Mouse (Mus musculus) myocyte (in vitro differentiated cells): ENCODE data around the gene Nlrc5. TPM values are rescaled to one million over a fixed set of nuclear protein-coding genes. Genes with fewer than 3 reads are reported as not detected.

Experiments
- H3K27me3 ChIP-seq: one replicate; pipeline ENCODE4 v1.6.1; 2011; ENCODE audit not compliant: control insufficient read depth, insufficient read depth, insufficient read length
- H3K36me3 ChIP-seq: one replicate; pipeline ENCODE4 v1.6.1; 2011; ENCODE audit not compliant: control insufficient read depth, insufficient read depth
- H3K4me2 ChIP-seq: one replicate; pipeline ENCODE4 v1.6.1; 2011; ENCODE audit warnings: low read depth, control low read depth
- H3K4me3 ChIP-seq: one replicate; pipeline ENCODE4 v1.5.1; 2011; ENCODE audit warnings: mild to moderate bottlenecking, control low read depth, moderate library complexity
- H3K79me2 ChIP-seq: one replicate; pipeline ENCODE4 v1.6.1; 2011; ENCODE audit not compliant: control insufficient read depth, insufficient read depth
- H3ac ChIP-seq: one replicate; pipeline ENCODE4 v1.6.1; 2011; ENCODE audit not compliant: control insufficient read depth, insufficient read length
- CEBPB ChIP-seq: IDR thresholded peaks from 2 replicates; pipeline ENCODE4 v1.6.1; 2011; ENCODE audit warnings: mild to moderate bottlenecking, moderate library complexity; ENCODE audit not compliant: poor library complexity, insufficient read depth, severe bottlenecking
- E2F4 ChIP-seq: IDR thresholded peaks from one replicate; pipeline ENCODE4 v1.6.1; 2011; ENCODE audit warnings: mild to moderate bottlenecking, control low read depth, moderate library complexity; ENCODE audit not compliant: insufficient read depth
- MAX ChIP-seq: IDR thresholded peaks from one replicate; pipeline ENCODE4 v1.6.1; 2011; ENCODE audit warnings: low read depth, mild to moderate bottlenecking, control low read depth
- MYOD1 ChIP-seq, 3 experiments: IDR thresholded peaks; one replicate each; pipeline ENCODE4 v1.6.1; 2011; ENCODE audit warnings: control low read depth in 2 of 3, low read depth in 2 of 3, mild to moderate bottlenecking in 2 of 3, moderate library complexity in 1 of 3; ENCODE audit not compliant: insufficient read length in 2 of 3, control insufficient read depth in 1 of 3
- MYOG ChIP-seq, 3 experiments: IDR thresholded peaks; one replicate each; pipeline ENCODE4 v1.6.1; 2011; ENCODE audit warnings: control low read depth in 2 of 3, low read depth in 2 of 3, mild to moderate bottlenecking in 2 of 3; ENCODE audit not compliant: insufficient read length in 2 of 3, control insufficient read depth in 1 of 3, insufficient read depth in 1 of 3
- POLR2A ChIP-seq: IDR thresholded peaks from one replicate; pipeline ENCODE4 v1.6.1; 2011; ENCODE audit warnings: low read depth, mild to moderate bottlenecking, control low read depth, moderate library complexity; ENCODE audit not compliant: insufficient read length
- POLR2AphosphoS2 ChIP-seq: IDR thresholded peaks from one replicate; pipeline ENCODE4 v1.6.1; 2011; ENCODE audit warnings: low read depth, control low read depth; ENCODE audit not compliant: insufficient read length
- REST ChIP-seq: IDR thresholded peaks from one replicate; pipeline ENCODE4 v1.6.1; 2011; ENCODE audit warnings: mild to moderate bottlenecking, control low read depth, moderate library complexity; ENCODE audit not compliant: insufficient read depth, insufficient read length
- SRF ChIP-seq: IDR thresholded peaks from one replicate; pipeline ENCODE4 v1.6.1; 2011; ENCODE audit warnings: low read depth; ENCODE audit not compliant: control insufficient read depth, insufficient read length
- TCF12 ChIP-seq: IDR thresholded peaks from one replicate; pipeline ENCODE4 v1.6.1; 2011; ENCODE audit warnings: mild to moderate bottlenecking, control low read depth; ENCODE audit not compliant: poor library complexity, insufficient read depth, severe bottlenecking
- TCF3 ChIP-seq: IDR thresholded peaks from one replicate; pipeline ENCODE4 v1.6.1; 2011; ENCODE audit warnings: low read depth, control low read depth; ENCODE audit not compliant: insufficient read length
- USF1 ChIP-seq: IDR thresholded peaks from one replicate; pipeline ENCODE4 v1.6.1; 2011; ENCODE audit warnings: low read depth, mild to moderate bottlenecking, control low read depth, moderate library complexity
- polyA plus RNA-seq: library from polyadenylated mRNA; unstranded; fragments of >200 nt; fragmentation: generic; extraction: Trizol; gene quantifications from one replicate; pipeline ENCODE4 v1.2.1, GENCODE M21; 2012; ENCODE audit warnings: missing spikeins

Gene Nlrc5
- polyA plus RNA-seq, 1 experiment: 0.40 TPM

DNA sequence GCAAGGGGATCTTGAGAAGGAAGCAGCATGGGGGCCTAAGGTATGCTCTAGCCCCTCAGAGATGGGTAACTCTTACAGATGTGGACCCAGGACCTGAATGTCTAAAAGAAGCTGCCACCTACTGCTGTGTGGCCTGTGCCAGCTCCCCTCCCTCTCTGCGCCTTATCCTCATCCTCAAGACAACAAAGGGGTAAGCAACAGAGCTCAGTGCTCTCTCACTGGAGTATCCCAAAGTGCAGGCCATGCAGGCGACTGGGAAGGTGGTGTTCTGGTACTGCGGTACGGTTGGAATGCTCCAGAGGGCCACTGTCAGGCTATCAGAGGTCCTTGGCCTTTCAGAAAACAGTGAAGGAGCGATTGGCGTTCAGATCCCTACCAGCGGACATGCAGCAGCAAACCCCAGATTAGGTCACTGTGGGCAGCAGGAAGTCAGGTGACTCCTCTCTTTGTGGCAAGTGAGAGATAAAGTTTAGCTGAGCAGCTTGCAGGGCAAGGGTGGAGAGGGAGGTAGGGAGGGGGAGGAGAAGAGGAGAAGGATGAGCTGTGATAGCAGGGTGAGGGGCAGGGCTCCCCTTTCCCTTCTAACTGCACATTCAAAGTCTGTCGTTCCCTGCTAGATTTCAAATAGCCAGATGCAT, 25.6 kb upstream of the Nlrc5 start:
- H3K79me2 ChIP-seq: no peaks in the 10 kb centered on the region
- H3K4me3 ChIP-seq: no peak overlapping the region
- H3K4me2 ChIP-seq: no peak overlapping the region
- no peak overlapping the region for H3ac ChIP-seq
- TF ChIP-seq MAX (no peak), POLR2AphosphoS2 (no peak), E2F4 (no peak), TCF12 (no peak), CEBPB (no peak), MYOD1 (IDR thresholded peaks at IDR 0.05; ENCODE audit: control insufficient read depth in 1 of 3, insufficient read length in 2 of 3, low read depth in 2 of 3) (no peak), SRF (no peak), MYOG (IDR thresholded peaks at IDR 0.05; ENCODE audit: control insufficient read depth in 1 of 3, insufficient read depth in 1 of 3, insufficient read length in 2 of 3, low read depth in 2 of 3) (no peak), USF1 (no peak), REST (no peak), POLR2A (no peak)
- peaks cover 23% of the 10 kb centered on the region for H3K27me3 ChIP-seq
- no peaks in the 10 kb centered on the region for H3K36me3 ChIP-seq

DNA sequence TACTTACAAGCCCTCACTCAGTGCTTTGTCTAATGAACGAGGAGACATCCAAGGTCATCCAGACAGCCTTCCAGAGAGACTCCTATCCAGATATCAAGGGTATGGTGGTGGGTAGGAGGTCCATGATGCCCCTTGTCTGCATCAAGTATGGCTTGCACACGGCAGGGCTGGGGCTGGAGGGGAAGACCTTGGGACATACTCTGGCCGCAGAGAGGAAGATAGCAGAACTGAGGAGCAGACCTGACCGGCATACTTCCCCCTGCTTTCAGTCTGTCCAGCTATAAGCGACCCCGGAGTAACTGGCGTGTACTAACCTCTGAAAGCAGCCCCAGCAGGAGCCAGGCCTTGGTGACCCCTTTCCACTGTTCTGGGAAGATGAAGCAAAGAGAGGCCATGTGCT, 24.6 kb upstream of the Nlrc5 start:
- TF ChIP-seq TCF12: no peak
- no peak for TF ChIP-seq SRF
- no peak for TF ChIP-seq TCF3
- TF ChIP-seq POLR2A: no peak
- TF ChIP-seq E2F4: no peak
- no peak for TF ChIP-seq MYOD1 (IDR thresholded peaks at IDR 0.05; ENCODE audit: control insufficient read depth in 1 of 3, insufficient read length in 2 of 3, low read depth in 2 of 3)
- TF ChIP-seq REST: no peak
- no peak for TF ChIP-seq MYOG (IDR thresholded peaks at IDR 0.05; ENCODE audit: control insufficient read depth in 1 of 3, insufficient read depth in 1 of 3, insufficient read length in 2 of 3, low read depth in 2 of 3)
- TF ChIP-seq USF1: no peak
- no peak for TF ChIP-seq CEBPB
- TF ChIP-seq POLR2AphosphoS2: no peak
- no peak for TF ChIP-seq MAX
- no peak overlapping the region for H3ac ChIP-seq
- no peak overlapping the region for H3K4me3 ChIP-seq
- no peaks in the 10 kb centered on the region for H3K36me3 ChIP-seq
- H3K27me3 ChIP-seq: peaks cover 23% of the 10 kb centered on the region
- no peaks in the 10 kb centered on the region for H3K79me2 ChIP-seq
- no peak overlapping the region for H3K4me2 ChIP-seq

DNA sequence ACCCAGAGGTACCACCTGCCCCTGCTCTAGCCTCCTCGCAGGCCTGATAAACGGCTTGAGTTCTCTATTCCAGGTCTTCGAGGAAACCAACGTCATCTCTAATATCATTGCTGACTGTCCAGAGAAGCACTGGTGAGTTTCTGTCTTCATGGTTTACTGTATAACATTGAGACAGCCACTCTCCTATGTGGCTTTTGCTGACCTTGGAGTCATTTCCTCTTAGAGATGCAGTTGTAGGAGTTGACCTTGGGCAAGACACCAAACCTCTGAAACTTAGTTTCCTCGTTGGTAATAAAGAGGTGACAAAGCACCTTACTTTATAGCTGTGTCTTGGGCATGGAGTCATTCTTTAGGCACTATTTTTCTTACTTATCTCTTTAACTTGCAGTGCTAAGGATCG, 21.6 kb upstream of the Nlrc5 start:
- no peak overlapping the region for H3ac ChIP-seq
- TF ChIP-seq MYOG (IDR thresholded peaks at IDR 0.05; ENCODE audit: control insufficient read depth in 1 of 3, insufficient read depth in 1 of 3, insufficient read length in 2 of 3, low read depth in 2 of 3) (no peak), SRF (no peak), CEBPB (no peak), POLR2A (no peak), USF1 (no peak), REST (no peak), TCF12 (no peak), E2F4 (no peak), TCF3 (no peak), MYOD1 (IDR thresholded peaks at IDR 0.05; ENCODE audit: control insufficient read depth in 1 of 3, insufficient read length in 2 of 3, low read depth in 2 of 3) (no peak), MAX (no peak), POLR2AphosphoS2 (no peak)
- no peaks in the 10 kb centered on the region for H3K36me3 ChIP-seq
- no peaks in the 10 kb centered on the region for H3K79me2 ChIP-seq
- H3K4me3 ChIP-seq: no peak overlapping the region
- H3K4me2 ChIP-seq: no peak overlapping the region
- H3K27me3 ChIP-seq: peaks cover 23% of the 10 kb centered on the region

DNA sequence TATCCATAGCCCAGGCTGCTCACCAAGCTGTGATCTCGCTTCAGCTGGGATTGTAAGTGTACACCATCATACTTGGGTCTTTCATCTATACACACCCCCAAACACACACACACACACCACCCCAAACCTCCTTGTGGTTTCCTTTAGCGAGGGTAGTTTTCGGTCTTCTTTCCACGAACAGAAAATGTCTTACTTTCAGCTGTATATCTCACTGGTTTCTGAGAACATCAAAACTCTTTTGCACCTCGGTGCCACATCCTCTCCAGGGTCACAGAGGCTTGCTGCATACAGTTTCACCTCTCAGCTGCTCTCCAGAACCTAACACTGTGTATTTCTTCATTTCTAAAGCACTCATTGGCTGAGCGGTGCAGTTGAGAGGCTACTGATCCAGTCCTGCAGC, 20.6 kb upstream of the Nlrc5 start:
- no peak for TF ChIP-seq CEBPB
- no peak for TF ChIP-seq POLR2AphosphoS2
- no peak for TF ChIP-seq TCF12
- no peak for TF ChIP-seq POLR2A
- TF ChIP-seq E2F4: no peak
- no peak for TF ChIP-seq USF1
- TF ChIP-seq SRF: no peak
- no peak for TF ChIP-seq REST
- no peak for TF ChIP-seq MYOD1 (IDR thresholded peaks at IDR 0.05; ENCODE audit: control insufficient read depth in 1 of 3, insufficient read length in 2 of 3, low read depth in 2 of 3)
- no peak for TF ChIP-seq MYOG (IDR thresholded peaks at IDR 0.05; ENCODE audit: control insufficient read depth in 1 of 3, insufficient read depth in 1 of 3, insufficient read length in 2 of 3, low read depth in 2 of 3)
- TF ChIP-seq MAX: no peak
- no peak for TF ChIP-seq TCF3
- no peak overlapping the region for H3ac ChIP-seq
- peaks cover 23% of the 10 kb centered on the region for H3K27me3 ChIP-seq
- H3K4me2 ChIP-seq: no peak overlapping the region
- no peaks in the 10 kb centered on the region for H3K79me2 ChIP-seq
- no peaks in the 10 kb centered on the region for H3K36me3 ChIP-seq
- H3K4me3 ChIP-seq: no peak overlapping the region
